Mouse (Mus musculus) C2C12 (cell line): Measurements from ENCODE around the gene Tmem158.

Experiments used
- CTCF ChIP-seq: IDR thresholded peaks from one replicate; pipeline ENCODE4 v1.5.1; 2011; ENCODE audit not compliant: control insufficient read depth, insufficient read depth, insufficient read length
- FOSL1 ChIP-seq: IDR thresholded peaks from one replicate; pipeline ENCODE4 v1.8.0; 2011; ENCODE audit warnings: mild to moderate bottlenecking, low read length; ENCODE audit not compliant: poor library complexity, insufficient read depth, severe bottlenecking
- MAX ChIP-seq: IDR thresholded peaks from one replicate; pipeline ENCODE4 v1.6.1; 2011; ENCODE audit warnings: mild to moderate bottlenecking, control low read depth
- MYOD1 ChIP-seq: IDR thresholded peaks from one replicate; pipeline ENCODE4 v1.6.1; 2011; ENCODE audit warnings: low read depth; ENCODE audit not compliant: control insufficient read depth, insufficient read length
- USF1 ChIP-seq: IDR thresholded peaks from one replicate; pipeline ENCODE4 v1.6.1; 2011; ENCODE audit warnings: low read depth, mild to moderate bottlenecking, control low read depth, moderate library complexity

DNA sequence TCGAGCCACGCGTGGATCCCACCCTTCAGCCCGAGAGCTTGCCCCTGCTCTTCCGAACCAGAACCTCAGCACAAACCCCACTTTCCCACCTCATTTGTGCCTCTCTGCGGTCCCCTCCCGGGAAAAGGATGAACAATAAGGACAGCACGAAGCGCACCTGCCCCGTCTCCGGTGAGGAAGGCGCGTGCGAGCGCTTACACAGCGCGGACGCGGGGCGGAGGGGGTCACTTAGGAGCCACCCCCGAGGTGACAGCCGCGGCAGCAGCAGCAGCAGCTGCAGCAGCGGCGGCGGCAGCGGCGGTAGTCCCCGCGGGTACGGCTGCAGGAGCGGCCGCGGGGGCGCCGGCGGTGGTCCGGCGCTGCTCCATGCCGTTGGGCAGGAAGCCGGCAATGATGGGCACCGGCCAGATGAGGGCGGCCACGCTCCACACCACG lies 1.1 kb downstream of the Tmem158 start:
- TF ChIP-seq CTCF (peak; percentile 95), USF1 (no peak), FOSL1 (no peak), MAX (no peak), MYOD1 (no peak)
